Mouse (Mus musculus) heart, postnatal 0 days (tissue): ENCODE results near the gene Vmn1r151. TPM values are rescaled to one million over a fixed set of nuclear protein-coding genes. Genes with fewer than 3 reads are reported as not detected.
"Not testable (repeated sequence)": the region's sequence is repeated elsewhere in the genome, so short reads cannot be mapped to it uniquely, and the experiment has no call there.

Experiments used
- ATAC-seq: fragments of 200-750 bp; cut with Nextera tagmentation; 2 replicates; pipeline ENCODE4 v1.8.0; 2017; ENCODE audit warnings: low read depth, moderate number of reproducible peaks, moderate library complexity; ENCODE audit not compliant: insufficient read depth
- DNase-seq: peaks from one replicate; pipeline ENCODE4 v3.0.0-alpha.2; 2016; ENCODE audit warnings: low spot score
- H3K27ac ChIP-seq: fragments of 300-500 bp; sonication (generic); 2 replicates; pipeline ENCODE4 v1.5.1; 2014; ENCODE audit warnings: low read depth, mild to moderate bottlenecking
- H3K27me3 ChIP-seq: fragments of 300-500 bp; sonication (generic); 2 replicates; pipeline ENCODE4 v1.6.1; 2014; ENCODE audit warnings: low read length, mixed read lengths; ENCODE audit not compliant: control insufficient read depth, insufficient read depth
- H3K36me3 ChIP-seq: fragments of 300-500 bp; sonication (generic); replicated peaks from 2 replicates; pipeline ENCODE4 v1.6.1; 2014; ENCODE audit warnings: low read length, mixed read lengths; ENCODE audit not compliant: control insufficient read depth, insufficient read depth
- H3K4me1 ChIP-seq: fragments of 300-500 bp; sonication (generic); 2 replicates; pipeline ENCODE4 v1.6.1; 2014; ENCODE audit warnings: antibody characterized with exemption; ENCODE audit not compliant: control insufficient read depth, insufficient read depth
- H3K4me2 ChIP-seq: fragments of 300-500 bp; sonication (generic); 2 replicates; pipeline ENCODE4 v1.6.1; 2014; ENCODE audit warnings: low read depth, mild to moderate bottlenecking, low read length, moderate library complexity
- H3K4me3 ChIP-seq: fragments of 300-500 bp; sonication (generic); 2 replicates; pipeline ENCODE4 v1.5.1; 2014; ENCODE audit warnings: low read depth, low read length
- H3K9ac ChIP-seq: fragments of 300-500 bp; sonication (generic); replicated peaks from 2 replicates; pipeline ENCODE4 v1.6.1; 2014; ENCODE audit warnings: low read depth, low read length, mixed read lengths
- H3K9me3 ChIP-seq: fragments of 300-500 bp; sonication (generic); replicated peaks from 2 replicates; pipeline ENCODE4 v1.6.1; 2016; ENCODE audit warnings: low read length; ENCODE audit not compliant: control insufficient read depth
- WGBS: fragments of 180-500 bp; shearing (Covaris S2); extraction: QIAGEN DNeasy Blood & Tissue Kit; methylation state at CpG from one replicate; pipeline ENCODE4 v1.1.7; 2014; 5-methylcytosine and 5-hydroxymethylcytosine counted together
- polyA plus RNA-seq: library from polyadenylated mRNA; unstranded; fragments of >200 nt; fragmentation: Nextera tagmentation; extraction: Ambion mirVana; gene quantifications from 2 replicates; pipeline ENCODE4 v1.2.1, GENCODE M21; 2015
- total RNA-seq: library from RNA; depleted of rRNA; stranded (reverse); fragments of >200 nt; gene quantifications from 2 replicates; pipeline ENCODE4 v1.2.3, GENCODE M21; 2014; ENCODE audit warnings: low replicate concordance; rRNA removed

Gene Vmn1r151
- total RNA-seq (not detected in 2 replicates), polyA plus RNA-seq (not detected in 2 replicates)

GRCm38 (mm10) chr7:22499578-22499977, at the start of gene Vmn1r151:
Vmn1r151 (minus strand) TSS chr7:22499678.
- ATAC-seq, H3K27me3 ChIP-seq, H3K36me3 ChIP-seq, H3K4me2 ChIP-seq, H3K4me3 ChIP-seq, DNase-seq, H3K27ac ChIP-seq, H3K9me3 ChIP-seq, H3K9ac ChIP-seq, H3K4me1 ChIP-seq: not testable (repeated sequence)
- 13% methylated on average over 1 of the region's 3 CpGs for WGBS

- H3K27ac ChIP-seq, H3K4me2 ChIP-seq, H3K36me3 ChIP-seq, H3K4me3 ChIP-seq, H3K9me3 ChIP-seq, H3K9ac ChIP-seq, H3K27me3 ChIP-seq, DNase-seq, ATAC-seq, H3K4me1 ChIP-seq: not testable (repeated sequence)
- whole genome bisulfite sequencing = no CpG with 5 or more reads among the region's 1 CpGs
Measured at GRCm38 (mm10) chr7:22534787-22535186, 35.3 kb upstream of the Vmn1r151 start, which contains the start of gene Gm8677. Gm8677 (minus strand) TSS chr7:22534887.

GRCm38 (mm10) chr7:22522667-22523066, 23.2 kb upstream of the Vmn1r151 start, which contains the start of gene Vmn1r152:
Vmn1r152 (plus strand) TSS chr7:22522967.
- not testable (repeated sequence) for H3K4me2 ChIP-seq, H3K27ac ChIP-seq, H3K9me3 ChIP-seq, H3K4me3 ChIP-seq, H3K36me3 ChIP-seq, H3K9ac ChIP-seq, ATAC-seq, H3K4me1 ChIP-seq, DNase-seq, H3K27me3 ChIP-seq
- WGBS = no CpG with 5 or more reads among the region's 3 CpGs

- not testable (repeated sequence) for ATAC-seq, DNase-seq, H3K4me1 ChIP-seq, H3K4me3 ChIP-seq, H3K4me2 ChIP-seq, H3K9me3 ChIP-seq, H3K27me3 ChIP-seq, H3K9ac ChIP-seq, H3K36me3 ChIP-seq, H3K27ac ChIP-seq
- no CpG with 5 or more reads among the region's 5 CpGs for WGBS
Measured at GRCm38 (mm10) chr7:22463975-22464374, 35.5 kb downstream of the Vmn1r151 start, which contains the start of gene Gm10665. Gm10665 (minus strand) TSS chr7:22464075.

Other genes with a start within 250 kb of the Vmn1r151 start
- gene Gm4187, start 170.0 kb downstream of the Vmn1r151 start, total RNA-seq = not detected in 2 replicates
- not detected in 2 replicates for gene Gm4187, start 170.0 kb downstream of the Vmn1r151 start, polyA plus RNA-seq
- gene Gm8660, start 128.6 kb downstream of the Vmn1r151 start, total RNA-seq = not detected in 2 replicates
- not detected in 2 replicates for gene Gm8660, start 128.6 kb downstream of the Vmn1r151 start, polyA plus RNA-seq
- not detected in 2 replicates for gene Vmn1r148, start 86.1 kb downstream of the Vmn1r151 start, total RNA-seq
- gene Vmn1r148, start 86.1 kb downstream of the Vmn1r151 start, polyA plus RNA-seq = not detected in 2 replicates
- not detected in 2 replicates for gene Vmn1r149, start 61.4 kb downstream of the Vmn1r151 start, total RNA-seq
- not detected in 2 replicates for gene Vmn1r149, start 61.4 kb downstream of the Vmn1r151 start, polyA plus RNA-seq
- gene Gm10665, start 35.6 kb downstream of the Vmn1r151 start, total RNA-seq = not detected in 2 replicates
- gene Gm10665, start 35.6 kb downstream of the Vmn1r151 start, polyA plus RNA-seq = not detected in 2 replicates
- not detected in 2 replicates for gene Vmn1r152, start 23.3 kb upstream of the Vmn1r151 start, total RNA-seq
- gene Vmn1r152, start 23.3 kb upstream of the Vmn1r151 start, polyA plus RNA-seq = not detected in 2 replicates
- not detected in 2 replicates for gene Gm8677, start 35.2 kb upstream of the Vmn1r151 start, total RNA-seq
- not detected in 2 replicates for gene Gm8677, start 35.2 kb upstream of the Vmn1r151 start, polyA plus RNA-seq
- not detected in 2 replicates for gene Gm4201, start 65.7 kb upstream of the Vmn1r151 start, total RNA-seq
- not detected in 2 replicates for gene Gm4201, start 65.7 kb upstream of the Vmn1r151 start, polyA plus RNA-seq
- not detected in 2 replicates for gene Gm4565, start 88.4 kb upstream of the Vmn1r151 start, total RNA-seq
- not detected in 2 replicates for gene Gm4565, start 88.4 kb upstream of the Vmn1r151 start, polyA plus RNA-seq
- gene Vmn1r155, start 158.3 kb upstream of the Vmn1r151 start, total RNA-seq = not detected in 2 replicates
- not detected in 2 replicates for gene Vmn1r155, start 158.3 kb upstream of the Vmn1r151 start, polyA plus RNA-seq
- gene Gm8693, start 192.6 kb upstream of the Vmn1r151 start, total RNA-seq = not detected in 2 replicates
- not detected in 2 replicates for gene Gm8693, start 192.6 kb upstream of the Vmn1r151 start, polyA plus RNA-seq
- not detected in 2 replicates for gene Gm4567, start 220.0 kb upstream of the Vmn1r151 start, total RNA-seq
- not detected in 2 replicates for gene Gm4567, start 220.0 kb upstream of the Vmn1r151 start, polyA plus RNA-seq